Mouse (Mus musculus) mature B cell (primary cell): ENCODE results near the gene Tmem233.

Experiments
- in situ Hi-C: fragments of 300-500 bp; cut with MboI; formaldehyde crosslinking; loops from 2 replicates; pipeline ENCODE4 v1.14.3; 2019

Tmem233 gene

DNA sequence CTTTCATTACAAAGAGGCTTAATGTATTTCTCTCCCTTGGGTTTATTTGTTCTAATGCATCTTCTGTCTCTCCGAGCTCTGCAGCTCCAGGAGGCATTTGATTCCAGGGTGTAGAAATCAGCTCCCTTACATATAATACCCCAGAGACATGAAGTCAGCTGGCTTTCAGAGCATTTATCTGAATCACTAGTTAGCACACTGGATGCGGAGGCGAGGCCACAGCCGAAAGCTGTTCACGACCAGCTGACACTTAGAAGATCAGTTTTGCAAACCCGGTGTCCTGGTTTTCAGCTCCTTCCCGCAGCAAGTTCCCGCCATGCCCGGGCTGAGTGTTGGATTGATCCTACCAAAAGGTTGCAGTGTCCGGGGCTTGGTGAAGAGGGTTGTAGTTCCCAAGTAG, 78.8 kb downstream of the Tmem233 start:
- in situ Hi-C loops = no loop called here

- in situ Hi-C loops = no loop called here
Measured at GRCm38 (mm10) chr5:116003825-116004224, 79.2 kb downstream of the Tmem233 start.

GRCm38 (mm10) chr5:116003154-116003553, 79.9 kb downstream of the Tmem233 start:
- in situ Hi-C loops = no loop called here

DNA sequence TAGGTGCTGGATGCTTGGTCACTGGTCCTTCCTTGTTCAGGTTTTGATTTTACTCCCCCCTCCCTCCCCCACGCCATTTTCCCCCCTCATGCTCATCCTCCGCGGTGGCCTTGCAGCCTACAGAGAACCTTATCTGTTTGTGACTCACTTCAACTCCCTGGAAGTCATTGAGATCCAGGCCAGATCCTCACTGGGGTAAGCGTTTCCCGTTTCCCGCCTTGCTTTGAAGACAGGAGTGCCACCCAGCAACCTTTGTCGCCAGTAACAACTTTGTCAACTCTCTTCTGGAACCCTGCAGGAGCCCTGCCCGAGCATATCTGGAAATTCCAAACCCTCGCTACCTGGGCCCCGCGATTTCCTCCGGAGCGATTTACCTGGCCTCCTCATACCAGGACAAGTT, 85.7 kb downstream of the Tmem233 start:
- in situ Hi-C loops = no loop called here

- in situ Hi-C loops = no loop called here
Measured at GRCm38 (mm10) chr5:115994101-115994500, 88.9 kb downstream of the Tmem233 start.

GRCm38 (mm10) chr5:115991717-115992116, 91.3 kb downstream of the Tmem233 start:
- in situ Hi-C loops = no loop called here
